8 mouse cellular contexts compared by ENCODE assay signal in genomic region chr7:66230246-66230637, GRCm38 (mm10).
A peak's percentile ranks its signal among the peaks of the same experiment; 100 is the strongest.
DNase-seq lines count a peak whose midpoint lies in the region; ATAC-seq lines count a peak whose summit lies in the region.

No protein-coding gene starts in this region.

- H3K9me3 ChIP-seq in forebrain, embryonic 16.5 days (ENCODE audit: control insufficient read depth, low read length) = no peaks in the 10 kb centered on the region
- no peaks in the 10 kb centered on the region for H3K9me3 ChIP-seq in liver, embryonic 15.5 days (replicated peaks)

- H3K4me2 ChIP-seq in forebrain, embryonic 16.5 days (ENCODE audit: low read length) = no peak overlapping the region
- no peak overlapping the region for H3K4me2 ChIP-seq in liver, embryonic 15.5 days

- no peaks in the 10 kb centered on the region for H3K36me3 ChIP-seq in forebrain, embryonic 16.5 days (ENCODE audit: control insufficient read depth, insufficient read depth)
- no peaks in the 10 kb centered on the region for H3K36me3 ChIP-seq in liver, embryonic 15.5 days (replicated peaks)

- H3K27ac ChIP-seq in forebrain, embryonic 16.5 days (ENCODE audit: low read length) = peak overlapping the region; percentile 45
- peak overlapping the region; percentile 58 for H3K27ac ChIP-seq in liver, embryonic 15.5 days (replicated peaks)

- no peak overlapping the region for H3K9ac ChIP-seq in forebrain, embryonic 16.5 days (replicated peaks; ENCODE audit: low read depth, low read length)
- no peak overlapping the region for H3K9ac ChIP-seq in liver, embryonic 15.5 days

- WGBS in forebrain, embryonic 16.5 days = 31% methylated on average over 4 of the region's 4 CpGs
- 28% methylated on average over 4 of the region's 4 CpGs for WGBS in liver, embryonic 15.5 days (ENCODE audit: insufficient replicate concordance)

- no peaks in the 10 kb centered on the region for H3K27me3 ChIP-seq in forebrain, embryonic 16.5 days (replicated peaks; ENCODE audit: control insufficient read depth, insufficient read depth, low read length)
- no peaks in the 10 kb centered on the region for H3K27me3 ChIP-seq in liver, embryonic 15.5 days

- peaks cover 10% of the 10 kb centered on the region for H3K4me1 ChIP-seq in forebrain, embryonic 16.5 days (replicated peaks; ENCODE audit: control insufficient read depth, insufficient read depth, low read length)
- H3K4me1 ChIP-seq in liver, embryonic 15.5 days (replicated peaks) = peaks cover 70% of the 10 kb centered on the region

- ATAC-seq in forebrain, embryonic 16.5 days = no peak
- ATAC-seq in liver, embryonic 15.5 days (ENCODE audit: insufficient read depth) = no peak
- ATAC-seq in megakaryocyte-erythroid progenitor cell, adult 5-6 weeks (replicated peaks; ENCODE audit: low FRiP score, low TSS enrichment, poor library complexity, severe bottlenecking) = no peak

- no peak overlapping the region for H3K4me3 ChIP-seq in forebrain, embryonic 16.5 days (replicated peaks; ENCODE audit: low read length)
- no peak overlapping the region for H3K4me3 ChIP-seq in liver, embryonic 15.5 days (replicated peaks)

- DNase-seq in spleen, postnatal 4 days (ENCODE audit: low spot score in 2 of 2) = peak; percentile 36 to 65
- no peak for DNase-seq in spleen, adult 12 weeks (ENCODE audit: low spot score)
- DNase-seq in thymus, postnatal 14 days = peak; percentile 41
- DNase-seq in adrenal gland, postnatal 14 days = no peak
- no peak for DNase-seq in kidney, postnatal 36 days

Comparison
In these comparisons a context has a peak if more than half of its experiments do, and no peak if none do; other contexts are left out.
1. DNase-seq: peak in spleen, postnatal 4 days (2 of 2) and thymus, postnatal 14 days (single experiment); none in spleen, adult 12 weeks (single experiment), adrenal gland, postnatal 14 days (single experiment) and kidney, postnatal 36 days (0 of 2).